Mouse (Mus musculus): Measurements from ENCODE around the gene Sys1. TPM values are rescaled to one million over a fixed set of nuclear protein-coding genes. Genes with fewer than 3 reads are reported as not detected.
A peak's percentile ranks its signal among the peaks of the same experiment; 100 is the strongest.

Gene Sys1
- polyA plus RNA-seq, 1 experiment from 2014 or later, result 48.6 TPM

DNA sequence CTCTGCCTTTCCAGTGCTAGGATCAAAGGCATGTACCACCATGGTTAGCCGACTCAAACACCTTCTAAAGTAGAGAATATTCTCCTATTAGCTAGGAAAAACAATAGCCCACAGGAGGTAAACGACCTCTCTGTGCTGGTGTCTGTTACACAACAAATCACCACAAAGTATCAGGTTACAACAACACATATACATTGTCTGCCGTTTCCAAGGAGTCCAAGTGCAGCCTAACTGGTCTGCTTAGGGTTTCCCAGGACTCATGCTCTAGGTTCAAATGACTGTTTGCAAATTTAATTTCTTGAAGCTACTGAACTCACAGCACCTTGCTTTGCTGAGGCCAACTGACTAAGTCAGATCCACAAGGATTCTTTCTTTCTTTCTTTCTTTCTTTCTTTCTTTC lies 37.3 kb upstream of the Sys1 start:
- ATAC-seq (ENCODE audit: low FRiP score, low TSS enrichment) (no peak), DNase-seq (ENCODE audit: low spot score) (no peak)
- H3K27me3 ChIP-seq (ENCODE audit: control insufficient read depth, insufficient read depth, low read length), result no peaks in the 10 kb centered on the region
- H3K27ac ChIP-seq (replicated peaks), result no peak overlapping the region
- no peak overlapping the region for H3K4me2 ChIP-seq (replicated peaks; ENCODE audit: low read depth)
- H3K4me3 ChIP-seq (ENCODE audit: low read depth, low read length), result no peak overlapping the region
- H3K4me1 ChIP-seq (replicated peaks; ENCODE audit: control insufficient read depth, insufficient read depth), result no peaks in the 10 kb centered on the region
- no peak overlapping the region for H3K9ac ChIP-seq (ENCODE audit: low read length)
- WGBS, result 9% methylated on average over 3 of the region's 3 CpGs
- TF ChIP-seq CTCF (IDR thresholded peaks at IDR 0.05; ENCODE audit: low read depth), result no peak
- no peak for TF ChIP-seq EP300 (optimal IDR thresholded peaks at IDR 0.05)
- H3K36me3 ChIP-seq (ENCODE audit: control insufficient read depth, insufficient read depth, low read length), result peaks cover 4% of the 10 kb centered on the region; the same call in 1 of the 2 replicates
- no peaks in the 10 kb centered on the region for H3K9me3 ChIP-seq (ENCODE audit: control insufficient read depth, low read length)

DNA sequence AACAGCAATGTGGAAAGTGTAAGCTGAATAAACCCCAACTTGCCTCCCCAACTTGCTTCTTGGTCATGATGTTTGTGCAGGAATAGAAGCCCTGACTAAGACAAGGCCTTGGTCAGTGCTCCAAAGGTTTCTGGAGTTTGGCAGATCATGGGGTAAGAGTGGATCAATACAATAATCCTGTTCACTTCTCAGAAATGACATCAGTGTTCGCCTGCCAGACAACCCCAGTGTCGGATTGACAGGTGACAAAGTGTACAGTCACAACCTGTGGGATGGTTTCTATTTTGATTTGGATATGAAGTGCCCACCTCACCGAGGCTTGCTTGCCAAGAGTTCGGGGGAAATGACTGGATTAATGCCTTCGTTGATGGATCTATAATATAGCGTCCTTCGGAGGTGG lies 35.5 kb upstream of the Sys1 start:
- peak overlapping the region; percentile 78 for H3K27ac ChIP-seq (replicated peaks)
- no peak overlapping the region for H3K9ac ChIP-seq (ENCODE audit: low read length)
- no peaks in the 10 kb centered on the region for H3K4me1 ChIP-seq (replicated peaks; ENCODE audit: control insufficient read depth, insufficient read depth)
- no peak overlapping the region for H3K4me2 ChIP-seq (replicated peaks; ENCODE audit: low read depth)
- no peaks in the 10 kb centered on the region for H3K27me3 ChIP-seq (ENCODE audit: control insufficient read depth, insufficient read depth, low read length)
- TF ChIP-seq EP300 (optimal IDR thresholded peaks at IDR 0.05) (no peak), CTCF (IDR thresholded peaks at IDR 0.05; ENCODE audit: low read depth) (no peak)
- ATAC-seq (ENCODE audit: low FRiP score, low TSS enrichment) (no peak), DNase-seq (ENCODE audit: low spot score) (no peak)
- H3K36me3 ChIP-seq (ENCODE audit: control insufficient read depth, insufficient read depth, low read length), result peaks cover 6% of the 10 kb centered on the region; the same call in 1 of the 2 replicates
- 66% methylated on average over 7 of the region's 7 CpGs for WGBS
- no peak overlapping the region for H3K4me3 ChIP-seq (ENCODE audit: low read depth, low read length)
- H3K9me3 ChIP-seq (ENCODE audit: control insufficient read depth, low read length), result no peaks in the 10 kb centered on the region

DNA sequence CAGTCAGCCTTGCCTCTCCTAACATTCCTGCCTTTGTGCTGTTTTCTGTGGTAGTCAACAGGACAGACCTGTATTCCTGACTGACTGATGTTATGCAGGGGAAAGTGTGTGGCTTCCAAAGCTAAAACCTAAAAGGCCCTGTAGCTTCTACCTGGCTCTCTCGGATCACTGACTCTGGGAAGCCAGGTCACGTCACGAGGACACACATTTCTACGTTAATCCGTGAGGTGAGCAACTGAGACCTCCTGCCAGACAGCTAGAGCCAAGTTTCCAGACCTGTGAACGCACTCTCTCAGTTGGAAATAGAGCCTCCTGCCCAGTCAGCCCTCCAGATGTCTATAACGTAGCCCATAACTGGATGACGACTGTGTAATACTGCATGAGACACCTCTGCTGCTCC lies 34.8 kb upstream of the Sys1 start:
- no peaks in the 10 kb centered on the region for H3K27me3 ChIP-seq (ENCODE audit: control insufficient read depth, insufficient read depth, low read length)
- DNase-seq (ENCODE audit: low spot score) (no peak), ATAC-seq (ENCODE audit: low FRiP score, low TSS enrichment) (no peak)
- no peak for TF ChIP-seq CTCF (IDR thresholded peaks at IDR 0.05; ENCODE audit: low read depth)
- TF ChIP-seq EP300 (optimal IDR thresholded peaks at IDR 0.05), result peak; percentile 28
- 64% methylated on average over 8 of the region's 8 CpGs for WGBS
- H3K9me3 ChIP-seq (ENCODE audit: control insufficient read depth, low read length), result no peaks in the 10 kb centered on the region
- no peak overlapping the region for H3K4me3 ChIP-seq (ENCODE audit: low read depth, low read length)
- H3K27ac ChIP-seq (replicated peaks), result peak overlapping the region; percentile 78
- H3K4me1 ChIP-seq (replicated peaks; ENCODE audit: control insufficient read depth, insufficient read depth), result no peaks in the 10 kb centered on the region
- no peak overlapping the region for H3K4me2 ChIP-seq (replicated peaks; ENCODE audit: low read depth)
- H3K9ac ChIP-seq (ENCODE audit: low read length), result no peak overlapping the region
- H3K36me3 ChIP-seq (ENCODE audit: control insufficient read depth, insufficient read depth, low read length), result peaks cover 10% of the 10 kb centered on the region

DNA sequence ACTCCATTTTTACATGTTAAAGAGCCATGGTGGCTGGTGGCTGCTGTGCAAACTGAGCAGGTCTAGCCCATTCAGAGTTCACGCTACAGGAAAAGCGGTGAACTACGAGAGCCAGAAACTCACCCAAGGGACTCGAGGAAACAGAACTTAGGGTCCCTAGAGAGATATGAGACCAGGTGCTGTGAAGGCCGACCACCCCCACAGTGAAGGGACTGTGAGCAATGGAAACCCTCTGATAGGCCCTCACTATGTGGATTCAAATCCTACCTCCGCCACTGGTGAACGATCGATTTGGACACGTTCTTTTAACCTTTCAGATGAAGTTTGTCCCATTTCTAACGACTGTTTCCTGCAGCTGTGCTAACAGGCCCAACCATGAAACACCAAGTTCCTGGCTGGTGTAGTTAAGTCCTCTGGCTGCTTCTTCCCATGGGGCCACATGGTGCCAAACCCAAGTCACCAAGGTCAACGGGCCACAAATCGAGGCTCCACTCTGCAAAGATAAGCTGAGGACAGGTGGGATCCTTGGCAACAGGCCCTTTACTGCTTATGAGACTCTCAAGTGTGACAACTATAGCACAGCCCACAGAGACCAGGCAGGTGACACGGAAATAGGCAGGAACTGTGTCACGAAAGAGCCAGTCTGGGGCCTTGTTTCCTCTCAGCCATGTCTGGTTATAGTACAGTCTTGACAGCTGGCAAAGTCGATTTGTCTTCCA lies 33.9 kb upstream of the Sys1 start:
- Histone ChIP-seq H3K27me3 (ENCODE audit: control insufficient read depth, insufficient read depth, low read length) (no peaks in the 10 kb centered on the region), H3K9ac (ENCODE audit: low read length) (no peak overlapping the region), H3K4me3 (ENCODE audit: low read depth, low read length) (no peak overlapping the region), H3K9me3 (ENCODE audit: control insufficient read depth, low read length) (no peaks in the 10 kb centered on the region), H3K36me3 (ENCODE audit: control insufficient read depth, insufficient read depth, low read length) (peaks cover 13% of the 10 kb centered on the region), H3K4me2 (replicated peaks; ENCODE audit: low read depth) (no peak overlapping the region), H3K4me1 (replicated peaks; ENCODE audit: control insufficient read depth, insufficient read depth) (no peaks in the 10 kb centered on the region), H3K27ac (replicated peaks) (peak overlapping the region; percentile 78)
- no peak for ATAC-seq (ENCODE audit: low FRiP score, low TSS enrichment)
- DNase-seq (ENCODE audit: low spot score), result no peak
- TF ChIP-seq EP300 (optimal IDR thresholded peaks at IDR 0.05) (no peak), CTCF (IDR thresholded peaks at IDR 0.05; ENCODE audit: low read depth) (no peak)
- 81% methylated on average over 15 of the region's 15 CpGs for WGBS

DNA sequence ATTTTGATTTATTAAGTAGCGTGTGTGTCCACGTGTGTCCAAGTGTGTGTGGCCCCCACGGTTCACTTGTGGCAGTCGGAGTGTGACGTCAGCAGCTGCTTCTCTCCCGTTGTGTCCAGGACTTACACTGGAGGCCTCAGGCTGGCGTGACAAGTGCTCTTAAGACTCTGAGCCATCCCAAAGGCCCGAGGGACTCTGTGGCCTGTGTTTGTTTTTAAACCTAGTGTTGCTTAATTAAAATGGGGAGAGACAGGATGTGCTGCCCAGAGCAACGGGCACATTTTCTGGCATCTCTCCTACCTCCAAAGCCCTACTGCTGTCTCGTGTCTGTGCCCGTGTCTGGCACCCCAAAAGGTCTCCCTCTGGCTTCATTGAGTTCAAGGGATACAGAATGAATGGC lies 33.3 kb upstream of the Sys1 start:
- WGBS, result 83% methylated on average over 11 of the region's 11 CpGs
- ATAC-seq (ENCODE audit: low FRiP score, low TSS enrichment) (no peak), DNase-seq (ENCODE audit: low spot score) (no peak)
- Histone ChIP-seq H3K27me3 (ENCODE audit: control insufficient read depth, insufficient read depth, low read length) (no peaks in the 10 kb centered on the region), H3K9me3 (ENCODE audit: control insufficient read depth, low read length) (no peaks in the 10 kb centered on the region), H3K27ac (replicated peaks) (no peak overlapping the region), H3K9ac (ENCODE audit: low read length) (no peak overlapping the region), H3K4me2 (replicated peaks; ENCODE audit: low read depth) (no peak overlapping the region), H3K4me3 (ENCODE audit: low read depth, low read length) (no peak overlapping the region), H3K36me3 (ENCODE audit: control insufficient read depth, insufficient read depth, low read length) (peaks cover 13% of the 10 kb centered on the region), H3K4me1 (replicated peaks; ENCODE audit: control insufficient read depth, insufficient read depth) (no peaks in the 10 kb centered on the region)
- TF ChIP-seq CTCF (IDR thresholded peaks at IDR 0.05; ENCODE audit: low read depth), result no peak
- TF ChIP-seq EP300 (optimal IDR thresholded peaks at IDR 0.05), result no peak

DNA sequence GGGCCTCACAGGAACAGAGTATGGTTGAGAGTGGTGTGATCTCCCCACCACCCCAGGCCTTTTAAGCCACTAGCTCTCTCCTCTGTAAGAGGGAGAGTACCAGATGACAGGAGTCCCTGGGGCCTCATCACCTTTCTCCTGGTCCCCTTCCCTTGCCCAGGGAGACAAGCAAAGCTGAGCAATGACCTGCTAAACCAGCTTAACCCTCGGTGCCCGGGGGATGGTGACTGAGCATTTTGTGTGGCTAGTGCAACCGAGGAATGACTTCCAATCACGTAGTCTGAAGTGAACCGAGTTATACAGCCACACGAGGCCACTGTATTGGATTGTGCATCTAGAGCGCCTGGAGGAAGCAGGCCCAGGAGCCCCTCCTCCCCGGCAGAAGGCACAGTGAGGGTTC lies 32.4 kb upstream of the Sys1 start:
- Histone ChIP-seq H3K4me3 (ENCODE audit: low read depth, low read length) (no peak overlapping the region), H3K4me2 (replicated peaks; ENCODE audit: low read depth) (no peak overlapping the region), H3K27ac (replicated peaks) (no peak overlapping the region), H3K36me3 (ENCODE audit: control insufficient read depth, insufficient read depth, low read length) (peaks cover 22% of the 10 kb centered on the region), H3K4me1 (replicated peaks; ENCODE audit: control insufficient read depth, insufficient read depth) (no peaks in the 10 kb centered on the region), H3K27me3 (ENCODE audit: control insufficient read depth, insufficient read depth, low read length) (no peaks in the 10 kb centered on the region), H3K9ac (ENCODE audit: low read length) (no peak overlapping the region), H3K9me3 (ENCODE audit: control insufficient read depth, low read length) (no peaks in the 10 kb centered on the region)
- no peak for ATAC-seq (ENCODE audit: low FRiP score, low TSS enrichment)
- no peak for DNase-seq (ENCODE audit: low spot score)
- TF ChIP-seq CTCF (IDR thresholded peaks at IDR 0.05; ENCODE audit: low read depth) (no peak), EP300 (optimal IDR thresholded peaks at IDR 0.05) (no peak)
- 92% methylated on average over 8 of the region's 8 CpGs for WGBS
